Mouse (Mus musculus) intestine, postnatal 0 days (tissue): ENCODE measurements at regions not wholly inside any gene's neighbourhood (a gene's known extent, or its start where the extent isn't known, plus 50 kb on each side); places are given as distances from the start of the nearest gene placed in this dataset.
"Not testable (repeated sequence)": the region's sequence is repeated elsewhere in the genome, so short reads cannot be mapped to it uniquely, and the experiment has no call there.

ENCODE experiments used
- ATAC-seq: fragments of 200-750 bp; cut with Nextera tagmentation; 2 replicates; pipeline ENCODE4 v1.8.0; 2017; ENCODE audit warnings: mild to moderate bottlenecking, moderate TSS enrichment, moderate library complexity
- H3K27ac ChIP-seq: fragments of 300-500 bp; sonication (generic); 2 replicates; pipeline ENCODE4 v1.5.1; 2014; ENCODE audit warnings: mild to moderate bottlenecking, low read depth, low read length, moderate library complexity
- H3K27me3 ChIP-seq: fragments of 300-500 bp; sonication (generic); replicated peaks from 2 replicates; pipeline ENCODE4 v1.6.1; 2014; ENCODE audit warnings: low read length, mixed read lengths; ENCODE audit not compliant: control insufficient read depth, insufficient read depth
- H3K36me3 ChIP-seq: fragments of 300-500 bp; sonication (generic); 2 replicates; pipeline ENCODE4 v1.6.1; 2014; ENCODE audit warnings: mild to moderate bottlenecking, moderate library complexity; ENCODE audit not compliant: control insufficient read depth, insufficient read depth
- H3K4me1 ChIP-seq: fragments of 300-500 bp; sonication (generic); replicated peaks from 2 replicates; pipeline ENCODE4 v1.6.1; 2014; ENCODE audit warnings: antibody characterized with exemption, low read length, mixed read lengths; ENCODE audit not compliant: control insufficient read depth, insufficient read depth
- H3K4me2 ChIP-seq: fragments of 300-500 bp; sonication (generic); replicated peaks from 2 replicates; pipeline ENCODE4 v1.6.1; 2014; ENCODE audit warnings: low read depth, mild to moderate bottlenecking, moderate library complexity
- H3K4me3 ChIP-seq: fragments of 300-500 bp; sonication (generic); 2 replicates; pipeline ENCODE4 v1.5.1; 2014; ENCODE audit warnings: low read depth, low read length
- H3K9ac ChIP-seq: fragments of 300-500 bp; sonication (generic); 2 replicates; pipeline ENCODE4 v1.6.1; 2014; ENCODE audit warnings: mild to moderate bottlenecking, low read depth, low read length
- H3K9me3 ChIP-seq: fragments of 300-500 bp; sonication (generic); 2 replicates; pipeline ENCODE4 v1.6.1; 2016; ENCODE audit warnings: mixed run types; ENCODE audit not compliant: control insufficient read depth
- CTCF ChIP-seq: sonication (generic); IDR thresholded peaks from 2 replicates; pipeline ENCODE4 v1.5.1; 2016; ENCODE audit warnings: low read depth, mild to moderate bottlenecking, control low read depth, antibody characterized with exemption, moderate library complexity
- WGBS: fragments of 180-500 bp; shearing (Covaris S2); extraction: QIAGEN DNeasy Blood & Tissue Kit; methylation state at CpG from one replicate; pipeline ENCODE4 v1.1.7; 2014; 5-methylcytosine and 5-hydroxymethylcytosine counted together

DNA sequence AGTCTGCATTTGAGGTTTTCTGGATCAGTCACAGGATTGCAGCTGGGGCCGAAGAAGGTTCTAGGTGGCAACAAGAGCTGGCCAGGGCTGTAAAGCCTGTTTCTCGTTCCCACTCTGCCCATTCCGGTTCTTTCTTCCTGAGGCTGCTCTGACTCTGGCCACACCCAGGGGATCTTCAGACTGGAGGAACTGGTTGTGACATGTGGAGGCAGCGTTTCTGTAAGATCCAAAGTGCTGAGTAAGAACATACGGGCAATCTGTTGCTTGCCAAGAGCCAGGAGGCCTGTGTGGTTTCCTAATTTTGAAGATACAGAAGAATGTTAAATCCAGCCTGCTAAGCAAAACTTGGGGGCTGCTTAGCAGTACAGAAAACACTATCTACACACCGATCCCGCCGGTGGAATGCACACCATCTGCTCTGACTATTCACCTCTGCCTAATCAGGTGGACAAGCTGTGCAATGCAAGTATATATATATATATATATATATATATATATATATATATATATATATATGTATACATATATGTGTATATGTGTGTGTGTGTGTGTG lies 99.3 kb upstream of the Bmp2k start:
- no peak overlapping the region for H3K4me3 ChIP-seq
- H3K36me3 ChIP-seq = no peaks in the 10 kb centered on the region
- no peaks in the 10 kb centered on the region for H3K4me1 ChIP-seq
- ATAC-seq = peak; percentile 70
- H3K9me3 ChIP-seq = no peaks in the 10 kb centered on the region
- H3K27ac ChIP-seq = no peak overlapping the region
- no peaks in the 10 kb centered on the region for H3K27me3 ChIP-seq
- 0 out of 2 replicates have a peak, but pooled peaks have one; percentile 4 for TF ChIP-seq CTCF
- 36% methylated on average over 8 of the region's 8 CpGs for WGBS
- no peak overlapping the region for H3K9ac ChIP-seq
- 0 out of 2 replicates have a peak overlapping the region, but pooled peaks have one; percentile 17 for H3K4me2 ChIP-seq

DNA sequence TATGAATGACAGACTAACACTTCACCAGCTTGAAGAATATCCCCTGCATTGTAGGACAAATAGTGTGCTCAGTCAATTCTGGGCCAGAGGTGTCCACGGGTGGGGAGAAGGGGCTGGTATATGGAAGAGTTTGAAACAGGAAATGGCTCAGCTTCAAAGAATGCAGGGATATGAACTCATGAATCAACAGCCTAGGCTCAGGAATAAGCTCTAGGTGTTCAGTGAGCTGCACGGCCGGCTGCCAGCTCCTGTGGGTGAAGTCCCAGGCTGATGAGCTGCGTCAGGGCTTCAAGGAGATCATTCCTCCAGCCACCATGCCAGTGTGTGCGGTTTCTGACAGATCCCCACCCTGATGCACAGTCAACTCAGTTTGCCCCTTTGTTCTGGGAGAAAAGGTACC lies 98.8 kb upstream of the Bmp2k start:
- no peak for ATAC-seq
- Histone ChIP-seq H3K9ac (no peak overlapping the region), H3K4me1 (no peaks in the 10 kb centered on the region), H3K36me3 (no peaks in the 10 kb centered on the region), H3K27ac (no peak overlapping the region), H3K27me3 (no peaks in the 10 kb centered on the region), H3K9me3 (no peaks in the 10 kb centered on the region), H3K4me2 (no peak overlapping the region), H3K4me3 (no peak overlapping the region)
- no peak for TF ChIP-seq CTCF
- WGBS = 67% methylated on average over 5 of the region's 5 CpGs

DNA sequence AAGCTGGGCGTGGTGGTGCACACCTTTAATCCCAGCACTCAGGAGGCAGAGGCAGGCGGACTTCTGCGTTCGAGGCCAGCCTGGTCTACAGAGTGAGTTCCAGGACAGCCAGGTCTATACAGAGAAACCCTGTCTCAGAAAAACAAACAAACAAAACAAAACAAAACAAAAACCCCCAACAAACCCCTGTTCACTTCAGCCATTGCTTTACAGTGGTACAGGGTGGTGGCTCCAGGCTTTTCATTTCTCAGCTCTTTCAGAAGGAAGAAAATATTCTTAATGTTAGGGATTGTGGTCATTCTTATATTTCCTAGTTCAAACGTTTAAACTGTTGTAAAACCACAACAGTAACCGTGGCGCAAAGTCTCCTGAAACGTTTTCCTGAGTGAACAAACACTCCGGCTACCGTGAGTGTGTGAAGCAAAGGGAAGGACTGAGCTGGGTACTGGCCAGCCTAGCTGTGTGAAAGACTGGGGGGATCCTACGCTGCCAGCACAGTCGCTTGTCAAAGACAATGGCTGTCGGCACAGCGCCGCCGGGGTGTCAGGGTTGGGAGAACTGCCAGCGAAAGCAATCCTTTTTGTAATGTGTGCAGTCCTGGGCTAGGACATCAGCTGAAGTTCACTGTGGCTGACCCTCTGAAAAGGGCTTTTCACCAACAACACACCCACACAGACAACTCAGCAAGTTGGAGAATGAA lies 91.8 kb upstream of the Bmp2k start:
- Histone ChIP-seq H3K4me1 (no peaks in the 10 kb centered on the region), H3K27ac (no peak overlapping the region), H3K27me3 (no peaks in the 10 kb centered on the region), H3K9me3 (no peaks in the 10 kb centered on the region), H3K36me3 (no peaks in the 10 kb centered on the region), H3K4me3 (no peak overlapping the region), H3K9ac (no peak overlapping the region), H3K4me2 (peak overlapping the region; percentile 40)
- no peak for ATAC-seq
- WGBS = 41% methylated on average over 17 of the region's 17 CpGs
- TF ChIP-seq CTCF = 0 out of 2 replicates have a peak, but pooled peaks have one; percentile 8

DNA sequence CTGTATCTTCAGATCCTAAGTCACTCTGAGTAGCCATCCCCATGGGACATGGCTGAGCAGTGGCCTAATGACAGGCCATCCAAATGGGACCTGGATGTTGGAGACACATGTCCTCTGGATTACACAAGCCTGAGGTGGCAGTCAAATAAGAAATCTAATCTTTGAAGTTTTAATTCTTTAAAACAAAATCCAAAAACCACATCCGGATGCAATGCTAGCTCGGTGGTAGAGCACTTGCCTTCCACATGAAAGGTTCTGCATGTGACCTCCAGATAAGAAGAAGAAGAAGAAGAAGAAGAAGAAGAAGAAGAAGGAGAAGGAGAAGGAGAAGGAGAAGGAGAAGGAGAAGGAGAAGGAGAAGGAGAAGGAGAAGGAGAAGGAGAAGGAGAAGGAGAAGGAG lies 89.1 kb upstream of the Bmp2k start:
- not testable (repeated sequence) for H3K4me1 ChIP-seq, ATAC-seq, H3K36me3 ChIP-seq, H3K27me3 ChIP-seq, H3K9ac ChIP-seq, H3K4me3 ChIP-seq, H3K27ac ChIP-seq, H3K9me3 ChIP-seq, H3K4me2 ChIP-seq
- 89% methylated on average over 2 of the region's 2 CpGs for WGBS

DNA sequence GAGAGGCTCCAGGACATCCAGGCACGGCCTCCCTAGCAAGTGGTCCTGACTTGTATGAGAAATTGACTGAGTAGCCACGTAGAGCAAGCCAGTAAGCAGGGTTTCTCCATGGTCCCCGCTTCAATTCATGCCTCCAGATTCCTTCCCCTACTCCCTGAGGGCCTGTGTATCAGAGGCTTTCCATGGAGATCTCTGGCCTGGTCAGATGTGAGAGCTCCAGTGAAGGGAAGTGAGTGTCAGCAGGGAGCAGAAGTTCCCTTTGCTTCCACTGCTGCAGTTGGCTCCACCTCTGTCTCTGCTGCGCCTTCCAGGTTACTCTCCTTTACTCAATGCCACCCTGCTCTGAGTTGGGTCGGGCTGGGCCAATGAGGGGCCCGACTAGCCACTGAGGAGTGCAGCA lies 88.3 kb upstream of the Bmp2k start:
- Histone ChIP-seq H3K27ac (no peak overlapping the region), H3K9me3 (no peaks in the 10 kb centered on the region), H3K36me3 (no peaks in the 10 kb centered on the region), H3K4me1 (peaks cover 3% of the 10 kb centered on the region), H3K4me2 (no peak overlapping the region), H3K9ac (no peak overlapping the region), H3K27me3 (no peaks in the 10 kb centered on the region), H3K4me3 (no peak overlapping the region)
- 76% methylated on average over 6 of the region's 6 CpGs for WGBS
- no peak for TF ChIP-seq CTCF
- ATAC-seq = no peak

DNA sequence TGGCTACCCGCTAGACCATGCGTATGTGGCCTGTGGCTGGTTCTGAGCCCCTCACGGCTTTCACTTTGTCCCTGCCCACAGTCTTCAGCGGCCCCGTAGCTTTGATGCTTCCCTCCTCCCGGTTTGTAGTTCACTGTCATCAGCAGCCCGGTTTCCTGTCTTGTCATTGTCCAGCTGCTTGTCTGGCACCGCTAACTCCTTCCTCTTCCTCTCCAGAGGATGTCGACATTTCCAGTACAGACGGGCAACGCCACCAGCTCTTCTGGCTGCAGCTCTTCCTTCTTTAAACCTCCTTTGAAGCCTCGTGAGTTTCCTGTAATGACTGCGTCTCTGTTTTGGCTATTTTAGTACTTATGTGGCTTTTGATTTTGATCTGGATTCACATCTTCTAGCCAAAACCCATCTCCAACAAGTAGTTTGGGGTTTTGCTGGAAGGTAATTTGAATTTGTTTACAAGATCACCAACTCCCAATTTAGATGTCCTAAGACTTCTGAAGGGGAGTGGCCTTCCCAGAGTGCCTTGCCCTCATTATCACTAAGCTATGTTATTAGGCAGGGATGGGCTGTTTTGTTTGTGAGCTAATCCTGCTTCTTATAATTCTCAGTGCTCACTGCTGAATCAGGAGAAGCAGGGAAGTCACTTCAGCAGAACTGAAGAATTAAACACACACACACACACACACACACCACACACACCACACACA lies 85.8 kb upstream of the Bmp2k start:
- TF ChIP-seq CTCF = no peak
- Histone ChIP-seq H3K4me2 (peak overlapping the region; percentile 32), H3K36me3 (0 out of 2 replicates have a peak, but pooled peaks cover 3% of the 10 kb centered on the region), H3K9me3 (no peaks in the 10 kb centered on the region), H3K27ac (peak overlapping the region; percentile 46; the same call in 1 of the 2 replicates), H3K9ac (no peak overlapping the region), H3K4me3 (no peak overlapping the region), H3K4me1 (peaks cover 3% of the 10 kb centered on the region), H3K27me3 (no peaks in the 10 kb centered on the region)
- 47% methylated on average over 13 of the region's 13 CpGs for WGBS
- ATAC-seq = peak; percentile 50
